Mouse (Mus musculus): Measurements from ENCODE around the gene Ctnnbl1. TPM values are rescaled to one million over a fixed set of nuclear protein-coding genes. Genes with fewer than 3 reads are reported as not detected.

Gene Ctnnbl1
- polyA plus RNA-seq, 1 experiment from 2014 or later: 35.6 TPM

- 79% methylated on average over 3 of the region's 3 CpGs for WGBS (ENCODE audit: missing documents)
- no peaks in the 10 kb centered on the region for H3K36me3 ChIP-seq (ENCODE audit: inconsistent target)
- H3K4me3 ChIP-seq (ENCODE audit: inconsistent target): no peak overlapping the region
- H3K79me2 ChIP-seq (ENCODE audit: inconsistent target): no peaks in the 10 kb centered on the region
- H3K27ac ChIP-seq: no peak overlapping the region
These were observed 189.7 kb downstream of the Ctnnbl1 start for GRCm38 (mm10) chr2:157926927-157927326.

DNA sequence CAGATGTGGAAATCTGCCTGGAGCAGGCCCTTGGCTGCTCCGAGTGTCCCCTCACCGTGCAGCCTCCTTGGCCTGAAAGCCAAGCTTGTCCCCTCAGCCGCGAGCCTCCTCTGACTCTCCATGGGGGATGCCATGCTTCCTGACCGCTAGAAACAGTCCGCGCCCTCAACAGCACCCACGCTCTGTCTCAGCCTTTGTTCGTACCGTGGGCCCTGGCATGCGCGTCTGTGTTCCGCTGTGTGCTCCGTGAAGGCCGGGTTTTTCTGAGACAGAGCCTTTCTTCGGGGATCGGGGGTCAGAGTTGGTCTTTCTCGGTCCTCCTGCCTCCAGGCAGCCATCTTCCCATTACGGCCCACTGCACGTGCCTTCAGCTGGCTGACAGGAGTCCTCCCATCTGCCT, 190.2 kb downstream of the Ctnnbl1 start:
- Histone ChIP-seq H3K27ac (no peak overlapping the region), H3K36me3 (ENCODE audit: inconsistent target) (no peaks in the 10 kb centered on the region), H3K4me3 (ENCODE audit: inconsistent target) (no peak overlapping the region), H3K79me2 (ENCODE audit: inconsistent target) (no peaks in the 10 kb centered on the region)
- WGBS (ENCODE audit: missing documents): 67% methylated on average over 20 of the region's 20 CpGs

DNA sequence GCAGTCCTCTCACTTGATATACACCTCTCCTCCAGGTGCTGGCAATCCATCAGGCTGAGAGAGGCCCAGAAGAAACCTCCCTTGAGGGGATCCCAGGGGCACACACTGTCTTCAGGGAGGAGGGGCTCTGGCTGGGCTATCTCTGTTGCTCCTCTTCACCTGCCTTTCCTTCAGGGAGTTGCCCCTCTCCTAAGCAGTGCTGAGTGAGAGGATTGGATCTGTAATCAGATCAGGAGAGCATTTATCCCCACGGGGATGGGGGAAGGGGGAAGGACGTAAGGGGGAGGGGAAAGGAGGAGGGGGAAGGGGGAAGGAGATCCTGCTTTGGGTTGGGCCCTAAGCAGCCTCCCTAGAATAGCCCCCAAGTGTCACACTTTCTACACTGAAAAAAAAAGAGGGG, 190.6 kb downstream of the Ctnnbl1 start:
- H3K4me3 ChIP-seq (ENCODE audit: inconsistent target): no peak overlapping the region
- H3K36me3 ChIP-seq (ENCODE audit: inconsistent target): no peaks in the 10 kb centered on the region
- no peak overlapping the region for H3K27ac ChIP-seq
- H3K79me2 ChIP-seq (ENCODE audit: inconsistent target): no peaks in the 10 kb centered on the region
- WGBS (ENCODE audit: missing documents): 19% methylated on average over 2 of the region's 2 CpGs

DNA sequence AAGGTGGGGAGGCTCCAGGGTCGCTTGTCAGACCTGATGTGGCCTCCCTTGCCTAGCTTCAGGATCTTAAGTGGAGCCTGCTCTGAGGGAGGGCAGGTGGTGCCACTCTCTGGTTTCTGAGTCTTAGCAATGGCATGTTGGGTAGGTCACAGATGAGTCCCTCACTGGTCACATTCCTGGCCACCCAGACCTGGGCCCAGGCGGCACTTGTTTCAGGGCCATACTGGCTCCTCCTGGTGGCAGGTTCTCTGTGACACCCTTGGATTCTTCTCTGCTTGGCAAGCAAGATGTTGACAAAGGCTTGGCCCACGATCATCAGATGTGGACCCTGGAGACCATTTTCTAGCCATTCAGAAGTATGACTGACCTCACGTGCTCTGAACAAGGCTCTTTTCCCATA, 195.5 kb downstream of the Ctnnbl1 start:
- 82% methylated on average over 4 of the region's 4 CpGs for WGBS (ENCODE audit: missing documents)
- Histone ChIP-seq H3K27ac (no peak overlapping the region), H3K36me3 (ENCODE audit: inconsistent target) (no peaks in the 10 kb centered on the region), H3K79me2 (ENCODE audit: inconsistent target) (no peaks in the 10 kb centered on the region), H3K4me3 (ENCODE audit: inconsistent target) (no peak overlapping the region)

GRCm38 (mm10) chr2:157935444-157936171, 198.4 kb downstream of the Ctnnbl1 start:
- no peak overlapping the region for H3K4me3 ChIP-seq (ENCODE audit: inconsistent target)
- no peaks in the 10 kb centered on the region for H3K79me2 ChIP-seq (ENCODE audit: inconsistent target)
- WGBS (ENCODE audit: missing documents): 77% methylated on average over 11 of the region's 11 CpGs
- H3K36me3 ChIP-seq (ENCODE audit: inconsistent target): no peaks in the 10 kb centered on the region
- H3K27ac ChIP-seq: no peak overlapping the region

DNA sequence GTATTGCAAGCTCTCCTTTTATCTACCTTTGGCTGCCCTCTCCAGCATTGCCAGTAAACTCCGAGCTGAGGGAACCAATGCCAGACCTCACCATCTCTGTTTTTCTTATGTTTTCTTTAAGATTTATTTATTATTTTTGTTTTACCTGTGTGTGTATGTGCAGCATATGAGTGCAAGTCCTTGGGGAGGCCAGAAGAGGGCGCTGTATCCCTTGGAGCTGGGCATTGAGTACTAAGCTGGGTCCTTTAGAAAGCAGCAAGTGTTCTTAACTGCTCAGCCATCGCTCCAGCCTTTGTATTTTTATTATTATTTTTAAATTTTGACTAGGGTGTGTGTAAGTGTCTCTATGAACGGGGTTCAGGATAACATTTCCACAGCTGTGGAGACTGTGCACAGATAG, 199.5 kb downstream of the Ctnnbl1 start:
- H3K36me3 ChIP-seq (ENCODE audit: inconsistent target): no peaks in the 10 kb centered on the region
- 84% methylated on average over 4 of the region's 4 CpGs for WGBS (ENCODE audit: missing documents)
- H3K27ac ChIP-seq: no peak overlapping the region
- no peak overlapping the region for H3K4me3 ChIP-seq (ENCODE audit: inconsistent target)
- no peaks in the 10 kb centered on the region for H3K79me2 ChIP-seq (ENCODE audit: inconsistent target)

DNA sequence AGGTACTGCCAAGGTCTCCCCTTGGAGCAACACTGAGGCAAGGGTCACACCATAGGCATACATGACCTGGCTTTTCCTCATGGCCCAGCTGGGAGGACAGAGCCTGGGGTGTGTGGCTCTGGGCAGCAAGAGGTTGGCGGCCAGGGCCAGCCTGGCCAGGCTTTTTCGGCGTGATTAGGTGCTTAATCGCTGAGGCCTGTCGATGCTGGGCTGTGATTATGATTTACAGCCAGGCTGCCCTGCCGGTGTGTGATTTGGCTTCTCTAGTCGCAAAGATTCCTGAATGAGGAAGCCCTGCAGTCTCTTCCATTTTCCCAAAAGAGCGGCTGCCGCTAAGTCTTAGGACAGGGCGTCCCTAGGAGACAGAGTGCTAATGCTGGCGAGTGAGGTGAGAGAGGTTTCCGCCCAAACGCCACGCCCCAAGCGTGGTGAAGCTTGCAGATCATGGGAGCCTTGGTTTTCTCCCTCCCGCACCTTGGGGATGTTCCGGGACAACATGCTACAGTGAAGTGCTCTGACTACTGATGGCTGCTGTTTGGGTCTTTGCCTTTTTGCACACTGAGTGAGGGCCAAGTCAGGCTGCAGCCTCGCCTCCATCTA, 203.5 kb downstream of the Ctnnbl1 start:
- Histone ChIP-seq H3K27ac (no peak overlapping the region), H3K4me3 (ENCODE audit: inconsistent target) (no peak overlapping the region), H3K36me3 (ENCODE audit: inconsistent target) (no peaks in the 10 kb centered on the region), H3K79me2 (ENCODE audit: inconsistent target) (no peaks in the 10 kb centered on the region)
- WGBS (ENCODE audit: missing documents): 6% methylated on average over 18 of the region's 18 CpGs

Other genes with a start within 250 kb of the Ctnnbl1 start
- gene Nnat, start 177.3 kb upstream of the Ctnnbl1 start, polyA plus RNA-seq (2018): not detected in 3 replicates
- gene Blcap, start 166.1 kb upstream of the Ctnnbl1 start, polyA plus RNA-seq (2018): 26.4 to 34.7 TPM (median 28.0 TPM) in 3 replicates
- gene Vstm2l, start 177.3 kb downstream of the Ctnnbl1 start, polyA plus RNA-seq (2018): not detected in 3 replicates

Data from macrophage (primary cell).